Mouse (Mus musculus) stomach, postnatal 0 days (tissue): Measurements from ENCODE around the gene Tnfaip2. TPM values are rescaled to one million over a fixed set of nuclear protein-coding genes. Genes with fewer than 3 reads are reported as not detected.

ENCODE experiments used
- ATAC-seq: fragments of 200-750 bp; cut with Nextera tagmentation; 2 replicates; pipeline ENCODE4 v1.8.0; 2017; ENCODE audit not compliant: low FRiP score, low TSS enrichment
- DNase-seq: peaks from one replicate; pipeline ENCODE4 v3.0.0-alpha.2; 2016; ENCODE audit warnings: low spot score
- H3K27ac ChIP-seq: fragments of 300-500 bp; sonication (generic); replicated peaks from 2 replicates; pipeline ENCODE4 v1.5.1; 2014; ENCODE audit warnings: mild to moderate bottlenecking, control low read depth
- H3K27me3 ChIP-seq: fragments of 300-500 bp; sonication (generic); 2 replicates; pipeline ENCODE4 v1.6.1; 2014; ENCODE audit warnings: low read length; ENCODE audit not compliant: control insufficient read depth, insufficient read depth
- H3K36me3 ChIP-seq: fragments of 300-500 bp; sonication (generic); 2 replicates; pipeline ENCODE4 v1.6.1; 2014; ENCODE audit warnings: low read length, mixed read lengths; ENCODE audit not compliant: control insufficient read depth, insufficient read depth
- H3K4me1 ChIP-seq: fragments of 300-500 bp; sonication (generic); replicated peaks from 2 replicates; pipeline ENCODE4 v1.6.1; 2014; ENCODE audit warnings: antibody characterized with exemption; ENCODE audit not compliant: control insufficient read depth, insufficient read depth
- H3K4me2 ChIP-seq: fragments of 300-500 bp; sonication (generic); replicated peaks from 2 replicates; pipeline ENCODE4 v1.6.1; 2014; ENCODE audit warnings: low read depth, mild to moderate bottlenecking, control low read depth, moderate library complexity
- H3K4me3 ChIP-seq: fragments of 300-500 bp; sonication (generic); 2 replicates; pipeline ENCODE4 v1.5.1; 2014; ENCODE audit warnings: low read depth, low read length, control low read depth
- H3K9ac ChIP-seq: fragments of 300-500 bp; sonication (generic); 2 replicates; pipeline ENCODE4 v1.6.1; 2014; ENCODE audit warnings: mild to moderate bottlenecking, low read length, control low read depth, mixed read lengths
- H3K9me3 ChIP-seq: fragments of 300-500 bp; sonication (generic); 2 replicates; pipeline ENCODE4 v1.6.1; 2016; ENCODE audit warnings: low read length; ENCODE audit not compliant: control insufficient read depth
- CTCF ChIP-seq: IDR thresholded peaks from 2 replicates; pipeline ENCODE4 v1.5.1; 2016; ENCODE audit warnings: antibody characterized with exemption, low read depth, mild to moderate bottlenecking, moderate library complexity
- EP300 ChIP-seq: optimal IDR thresholded peaks from 2 replicates; pipeline ENCODE3; 2016; ENCODE audit warnings: antibody characterized with exemption
- WGBS: fragments of 180-500 bp; shearing (Covaris S2); extraction: QIAGEN DNeasy Blood & Tissue Kit; methylation state at CpG from one replicate; pipeline ENCODE4 v1.1.7; 2014; 5-methylcytosine and 5-hydroxymethylcytosine counted together
- polyA plus RNA-seq: library from polyadenylated mRNA; unstranded; fragments of >200 nt; fragmentation: Nextera tagmentation; extraction: Ambion mirVana; gene quantifications from 2 replicates; pipeline ENCODE4 v1.2.1, GENCODE M21; 2015

Gene Tnfaip2
- polyA plus RNA-seq, 1 experiment from 2014 or later = 15.6 TPM

DNA sequence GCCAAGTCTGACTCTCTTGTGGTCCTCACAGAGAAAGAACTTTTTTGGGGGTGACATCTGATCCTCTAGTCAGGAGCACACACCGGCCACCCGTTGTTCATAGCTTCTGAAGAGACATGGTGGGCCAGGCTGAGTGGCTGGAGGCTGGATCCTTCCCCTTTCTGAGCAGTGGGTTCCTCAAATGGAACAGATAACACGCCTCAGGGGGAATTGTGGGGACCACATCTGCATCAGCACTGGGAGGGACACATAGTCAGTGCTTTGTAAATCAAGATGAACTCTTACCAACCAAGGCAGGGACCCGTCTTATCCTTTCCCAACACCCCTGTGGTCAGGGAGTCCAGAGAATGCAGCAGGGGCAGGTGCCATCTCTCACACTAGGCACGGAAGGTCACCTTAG, 22.4 kb upstream of the Tnfaip2 start:
- H3K4me2 ChIP-seq = no peak overlapping the region
- peaks cover 14% of the 10 kb centered on the region; the same call in 1 of the 2 replicates for H3K27me3 ChIP-seq
- no peak overlapping the region for H3K4me3 ChIP-seq
- H3K9me3 ChIP-seq = no peaks in the 10 kb centered on the region
- no peak overlapping the region for H3K27ac ChIP-seq
- 87% methylated on average over 5 of the region's 5 CpGs for WGBS
- no peaks in the 10 kb centered on the region for H3K36me3 ChIP-seq
- TF ChIP-seq CTCF (no peak), EP300 (no peak)
- DNase-seq = no peak
- 0 out of 2 replicates have a peak, but pooled peaks cover 7% of the 10 kb centered on the region for H3K4me1 ChIP-seq
- ATAC-seq = no peak
- H3K9ac ChIP-seq = no peak overlapping the region

DNA sequence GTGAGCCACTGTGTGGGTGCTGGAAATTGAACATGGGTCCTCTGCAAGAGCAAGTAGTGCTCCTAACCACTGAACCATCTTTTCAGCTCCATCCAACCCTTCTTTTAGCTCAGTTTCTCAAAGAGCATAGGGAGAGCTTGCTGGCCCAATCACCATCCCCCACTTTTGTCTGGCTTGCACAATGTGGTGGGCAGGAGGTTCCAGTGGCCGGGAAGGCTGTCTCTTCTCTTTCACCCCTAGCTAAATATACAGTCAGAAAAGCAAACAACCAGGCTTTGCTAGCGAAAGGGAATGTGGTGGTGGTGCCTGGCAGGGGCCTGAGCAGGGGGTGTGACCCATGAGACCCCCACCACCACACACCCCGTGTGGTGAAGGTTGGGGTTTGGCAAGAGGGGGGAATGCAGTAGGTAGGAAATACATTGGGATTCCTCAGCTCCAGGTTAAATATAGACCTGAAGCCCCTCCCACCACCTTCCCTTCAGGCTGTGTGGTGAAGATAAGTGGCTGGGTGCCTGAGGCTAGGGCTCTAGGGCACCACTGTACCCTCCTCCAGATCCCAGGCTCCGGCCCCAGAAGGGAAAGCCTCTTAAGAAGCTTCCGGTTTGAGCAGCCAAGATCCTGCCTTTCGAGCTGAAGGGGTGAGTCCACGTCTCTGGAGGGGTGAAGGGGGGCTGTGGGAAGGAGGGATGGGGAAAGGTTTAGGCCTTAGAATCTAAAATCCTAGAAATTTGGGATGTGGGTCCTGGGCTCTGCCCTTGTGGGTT, 21.1 kb upstream of the Tnfaip2 start:
- ATAC-seq (no peak), DNase-seq (no peak)

DNA sequence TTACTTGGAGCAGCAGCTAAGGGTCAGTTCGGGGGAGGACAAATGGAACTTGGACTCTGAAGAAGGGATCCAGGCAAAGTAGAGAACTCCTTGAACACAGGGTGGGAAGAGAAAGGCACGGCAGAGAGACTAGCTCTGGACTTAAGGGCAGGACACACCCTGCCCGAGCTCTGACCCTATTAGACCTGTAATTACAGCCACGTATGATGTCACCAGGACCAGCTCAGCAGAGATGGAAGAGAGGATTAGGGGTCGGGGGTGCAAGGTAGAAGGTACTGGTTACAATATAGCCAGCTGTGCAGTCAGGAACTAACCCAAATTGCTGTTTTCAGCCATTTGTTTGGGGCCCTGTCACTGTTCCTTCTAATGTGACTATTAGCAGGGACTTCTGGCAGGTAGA, 19.4 kb upstream of the Tnfaip2 start:
- Histone ChIP-seq H3K9me3 (no peaks in the 10 kb centered on the region), H3K27ac (no peak overlapping the region), H3K27me3 (peaks cover 14% of the 10 kb centered on the region; the same call in 1 of the 2 replicates), H3K9ac (no peak overlapping the region), H3K4me3 (no peak overlapping the region), H3K4me1 (0 out of 2 replicates have a peak, but pooled peaks cover 2% of the 10 kb centered on the region), H3K36me3 (no peaks in the 10 kb centered on the region), H3K4me2 (no peak overlapping the region)
- 68% methylated on average over 5 of the region's 5 CpGs for WGBS
- TF ChIP-seq EP300 (no peak), CTCF (no peak)
- DNase-seq (no peak), ATAC-seq (no peak)

More for the DNA sequence above, 21.1 kb upstream of the Tnfaip2 start:
- Histone ChIP-seq H3K9ac (no peak overlapping the region), H3K27ac (no peak overlapping the region), H3K4me3 (no peak overlapping the region), H3K9me3 (no peaks in the 10 kb centered on the region), H3K4me2 (no peak overlapping the region), H3K36me3 (no peaks in the 10 kb centered on the region), H3K4me1 (0 out of 2 replicates have a peak, but pooled peaks cover 7% of the 10 kb centered on the region), H3K27me3 (peaks cover 14% of the 10 kb centered on the region; the same call in 1 of the 2 replicates)
- 31% methylated on average over 7 of the region's 7 CpGs for WGBS
- TF ChIP-seq EP300 = no peak
- no peak for TF ChIP-seq CTCF

DNA sequence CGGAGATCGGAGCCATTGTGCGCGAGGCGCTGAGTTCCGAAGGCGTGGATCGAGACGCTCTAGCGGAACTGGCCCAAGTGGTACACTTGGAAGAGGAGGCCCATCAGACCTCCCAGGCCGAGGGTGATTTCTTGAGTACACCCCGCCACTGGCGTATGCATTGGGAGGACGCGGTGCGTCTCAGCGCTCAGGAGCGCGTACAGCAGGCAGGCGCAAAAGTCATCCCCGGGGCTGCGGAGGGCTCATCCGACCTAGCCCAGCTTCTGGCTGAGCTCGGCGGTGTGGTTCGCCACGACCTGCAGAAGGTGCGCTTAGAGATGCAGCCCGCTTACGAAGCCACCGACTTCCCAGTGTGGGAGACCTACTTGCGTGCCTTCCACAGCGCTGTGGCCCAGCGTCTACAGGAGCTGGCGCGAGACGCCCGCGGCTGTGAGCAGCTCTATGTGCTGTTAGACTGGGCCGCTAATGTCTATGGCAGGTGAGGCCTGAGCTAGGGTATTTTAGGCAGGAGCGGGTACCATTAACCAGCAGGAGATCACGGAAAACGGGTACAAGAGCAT, 18.6 kb upstream of the Tnfaip2 start:
- TF ChIP-seq CTCF (no peak), EP300 (no peak)
- H3K9ac ChIP-seq = no peak overlapping the region
- no peaks in the 10 kb centered on the region for H3K9me3 ChIP-seq
- 0 out of 2 replicates have a peak overlapping the region, but pooled peaks have one; percentile 12 for H3K4me3 ChIP-seq
- WGBS = 26% methylated on average over 43 of the region's 43 CpGs
- H3K4me2 ChIP-seq = no peak overlapping the region
- no peaks in the 10 kb centered on the region for H3K36me3 ChIP-seq
- DNase-seq (no peak), ATAC-seq (no peak)
- H3K27me3 ChIP-seq = peaks cover 14% of the 10 kb centered on the region; the same call in 1 of the 2 replicates
- H3K4me1 ChIP-seq = peaks cover 3% of the 10 kb centered on the region; the same call in 1 of the 2 replicates
- H3K27ac ChIP-seq = no peak overlapping the region

DNA sequence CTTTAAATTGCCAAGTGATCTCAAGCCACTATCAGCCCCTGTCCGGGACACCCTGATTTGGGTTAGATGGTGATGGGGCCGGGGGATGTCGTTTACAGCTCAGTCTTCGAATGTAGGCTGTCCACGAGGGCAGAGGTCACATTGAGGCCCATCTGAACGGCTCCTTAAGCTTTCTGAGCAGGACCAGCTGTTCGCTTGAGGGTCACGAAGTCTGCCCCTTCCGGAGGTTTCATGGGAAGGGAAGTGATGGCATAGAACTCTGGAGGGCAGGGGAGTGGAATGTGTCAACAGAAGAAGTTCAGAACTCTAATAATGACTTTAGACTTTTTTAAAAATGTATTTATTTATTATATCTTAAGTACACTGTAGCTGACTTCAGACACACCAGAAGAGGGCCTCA, 17.7 kb upstream of the Tnfaip2 start:
- ATAC-seq (no peak), DNase-seq (no peak)
- Histone ChIP-seq H3K4me3 (no peak overlapping the region), H3K4me1 (peaks cover 8% of the 10 kb centered on the region; the same call in 1 of the 2 replicates), H3K27me3 (peaks cover 14% of the 10 kb centered on the region; the same call in 1 of the 2 replicates), H3K27ac (no peak overlapping the region), H3K36me3 (no peaks in the 10 kb centered on the region), H3K9me3 (no peaks in the 10 kb centered on the region), H3K4me2 (no peak overlapping the region), H3K9ac (no peak overlapping the region)
- TF ChIP-seq EP300 = no peak
- WGBS = 31% methylated on average over 9 of the region's 9 CpGs

DNA sequence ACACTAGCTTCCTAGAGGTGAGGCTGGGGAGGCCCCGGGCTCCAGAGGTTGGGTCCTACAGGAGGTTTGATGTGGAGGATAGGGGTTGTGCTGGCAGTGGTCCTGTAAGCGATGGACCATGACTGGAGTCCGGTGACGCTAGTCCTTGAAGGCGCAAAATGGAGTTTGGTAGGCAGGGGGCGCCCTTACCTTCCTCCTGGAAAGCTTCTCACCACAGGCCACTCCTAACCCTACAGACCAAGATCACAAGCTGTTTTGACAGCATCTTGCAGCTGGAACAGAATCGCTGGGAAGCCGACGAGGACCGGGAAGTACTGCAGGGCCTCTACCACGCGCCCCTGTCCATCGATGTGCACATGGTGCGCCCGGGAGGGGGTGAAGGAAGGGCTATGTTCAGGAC, 17.0 kb upstream of the Tnfaip2 start:
- H3K4me3 ChIP-seq = no peak overlapping the region
- peaks cover 13% of the 10 kb centered on the region for H3K4me1 ChIP-seq
- WGBS = 2% methylated on average over 15 of the region's 15 CpGs
- peak; percentile 22; the same call in 1 of the 2 replicates for ATAC-seq
- H3K9me3 ChIP-seq = no peaks in the 10 kb centered on the region
- no peak overlapping the region for H3K27ac ChIP-seq
- no peak overlapping the region for H3K9ac ChIP-seq
- H3K36me3 ChIP-seq = no peaks in the 10 kb centered on the region
- no peak overlapping the region for H3K4me2 ChIP-seq
- peaks cover 14% of the 10 kb centered on the region; the same call in 1 of the 2 replicates for H3K27me3 ChIP-seq
- DNase-seq = peak; percentile 87
- peak; percentile 91 for TF ChIP-seq CTCF
- TF ChIP-seq EP300 = no peak
